Mouse (Mus musculus) adrenal gland, adult 2 months (tissue): ENCODE measurements at regions not wholly inside any gene's neighbourhood (a gene's known extent, or its start where the extent isn't known, plus 50 kb on each side); places are given as distances from the start of the nearest gene placed in this dataset.
A peak's percentile ranks its signal among the peaks of the same experiment; 100 is the strongest.
"Not testable (repeated sequence)": the region's sequence is repeated elsewhere in the genome, so short reads cannot be mapped to it uniquely, and the experiment has no call there.

Source experiments
- DNase-seq: peaks from one replicate; pipeline ENCODE4 v3.0.0; 2021

DNA sequence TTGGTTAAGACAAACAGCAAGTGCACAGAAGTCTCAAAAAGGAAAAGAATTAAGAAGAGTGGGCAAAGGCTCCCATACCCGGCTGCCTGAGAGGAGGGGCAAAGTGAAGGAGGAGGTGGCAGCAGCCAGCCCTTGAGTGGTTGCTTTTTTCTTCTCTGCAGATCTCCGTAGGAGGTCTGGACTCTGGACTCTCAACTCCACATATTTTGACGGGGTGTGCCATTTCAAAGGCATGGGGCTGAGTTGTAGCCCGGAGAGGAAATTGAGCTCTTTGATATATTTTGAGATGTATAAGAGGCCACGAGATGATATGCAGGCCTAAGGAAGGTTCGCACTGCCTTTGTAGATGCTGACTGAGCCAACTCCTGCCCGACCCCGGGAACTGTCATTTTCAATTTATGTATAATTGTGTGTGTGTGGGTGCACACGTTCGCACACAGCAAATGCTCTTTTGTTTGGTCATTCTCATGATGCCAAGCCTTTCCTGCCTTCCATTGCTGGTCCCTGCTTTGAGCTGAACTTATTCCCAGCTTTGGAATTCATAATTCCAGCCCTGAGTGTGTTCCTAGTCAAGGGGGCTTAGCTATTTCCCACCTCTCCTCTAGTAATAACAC lies 56.4 kb downstream of the Cxcr4 start:
- DNase-seq = no peak

DNA sequence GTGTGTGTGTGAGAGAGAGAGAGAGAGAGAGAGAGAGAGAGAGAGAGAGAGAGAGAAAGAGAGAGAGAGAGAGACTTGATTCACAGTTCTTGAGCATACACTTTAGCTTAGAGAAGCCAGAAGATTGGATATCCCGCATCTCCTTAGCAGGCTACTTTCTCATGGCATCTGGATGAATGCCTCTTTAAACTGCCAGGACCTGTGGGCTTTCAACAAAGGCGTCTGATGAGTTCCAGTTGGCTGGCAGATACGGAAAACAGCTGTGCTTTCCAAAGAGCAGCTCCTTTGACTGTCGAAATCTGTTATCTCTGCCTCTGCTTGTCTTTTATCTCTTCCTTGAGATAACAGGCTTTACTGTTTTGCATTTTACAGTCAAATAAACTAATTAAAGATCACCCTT lies 59.5 kb downstream of the Cxcr4 start:
- DNase-seq = no peak

DNA sequence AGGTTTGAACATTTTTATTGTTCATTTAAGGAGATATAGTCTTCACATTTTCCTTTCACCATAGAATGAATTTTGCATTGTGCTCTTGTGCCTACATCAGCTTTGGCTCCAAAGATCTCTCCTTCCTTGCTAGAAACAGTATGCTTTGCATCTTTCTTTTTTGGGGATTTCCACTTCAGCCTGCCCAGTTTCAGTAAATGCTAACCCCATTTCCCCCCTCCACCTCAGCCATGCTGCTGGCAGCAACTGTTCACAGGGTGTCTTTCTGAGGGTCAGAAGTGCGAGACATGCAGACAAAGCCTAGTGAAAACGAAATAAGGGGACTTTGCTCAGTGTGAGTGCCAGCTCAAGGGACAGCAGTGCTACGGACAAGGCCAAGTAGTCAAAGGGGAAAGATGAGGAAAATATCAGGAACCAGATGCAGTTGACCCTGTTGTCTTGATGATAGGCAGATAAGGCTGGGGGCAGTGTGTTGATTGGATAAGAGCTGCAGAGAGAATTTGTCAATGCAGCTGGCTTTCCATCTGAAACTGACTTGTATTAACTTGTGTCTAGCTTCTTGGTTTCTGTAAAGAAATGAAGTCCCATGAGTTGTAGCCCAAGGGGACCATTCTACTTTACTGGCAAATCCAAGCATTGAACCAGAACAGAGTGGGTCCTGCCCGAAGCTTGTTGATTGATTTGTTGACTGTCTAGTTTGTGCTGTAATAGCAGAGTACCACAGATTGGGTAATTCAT lies 62.1 kb downstream of the Cxcr4 start:
- no peak for DNase-seq

DNA sequence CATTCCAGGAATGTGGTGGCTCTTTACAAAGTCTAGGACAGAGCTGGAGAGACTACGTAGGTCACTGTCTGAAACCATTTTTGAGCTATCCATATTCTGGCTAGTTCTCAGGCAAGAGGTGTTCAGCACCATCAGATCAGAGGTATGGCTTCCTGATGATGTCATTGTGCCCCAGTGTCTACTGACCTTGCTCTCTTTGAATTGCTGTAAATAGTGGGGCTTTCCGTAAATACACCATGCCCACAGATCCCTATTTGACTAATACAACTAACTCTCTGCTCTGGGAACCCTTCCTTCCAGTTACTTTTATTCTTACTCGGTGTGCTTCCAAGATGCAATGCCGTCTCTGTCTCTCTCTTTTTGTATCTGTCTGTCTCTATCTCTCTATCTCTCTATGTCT lies 72.9 kb downstream of the Cxcr4 start:
- no peak for DNase-seq

DNA sequence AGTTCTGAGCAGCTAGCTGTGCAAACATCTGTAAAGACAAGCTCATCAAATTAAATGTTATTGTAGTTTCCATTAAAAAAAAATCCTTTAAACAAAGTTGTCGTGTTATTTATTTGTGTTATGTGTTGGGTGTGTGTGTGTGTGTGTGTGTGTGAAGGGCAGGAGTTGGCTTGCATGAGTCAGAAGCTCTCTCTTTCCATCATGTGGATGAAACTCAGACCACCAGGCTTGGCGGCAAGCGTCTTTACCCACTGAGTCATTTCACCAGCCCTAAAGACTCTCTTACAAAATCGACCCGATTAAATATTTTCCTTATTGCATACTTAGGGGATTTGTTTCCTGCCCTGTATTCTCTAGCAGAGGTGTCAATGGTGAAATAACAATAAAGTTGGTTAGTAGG lies 73.6 kb downstream of the Cxcr4 start:
- no peak for DNase-seq

DNA sequence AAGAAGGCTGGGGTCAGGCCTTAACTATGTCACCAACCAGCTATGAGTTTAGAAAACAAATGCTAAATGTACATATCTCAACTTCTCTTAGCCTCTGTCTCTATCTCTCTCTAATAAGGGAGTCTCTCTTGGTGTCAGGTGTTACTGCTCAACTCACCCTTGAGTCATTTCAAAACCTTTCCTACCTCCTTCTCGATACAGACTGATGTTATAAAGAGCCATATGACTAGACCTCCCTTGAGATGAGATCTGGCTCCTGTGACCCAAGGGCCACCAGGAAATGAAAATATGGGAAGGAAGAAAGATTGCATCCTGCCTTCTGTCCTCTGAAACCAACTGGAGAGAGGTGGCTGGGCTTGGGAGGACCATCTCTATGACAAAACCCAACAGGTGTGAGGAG lies 74.7 kb downstream of the Cxcr4 start:
- DNase-seq = no peak

DNA sequence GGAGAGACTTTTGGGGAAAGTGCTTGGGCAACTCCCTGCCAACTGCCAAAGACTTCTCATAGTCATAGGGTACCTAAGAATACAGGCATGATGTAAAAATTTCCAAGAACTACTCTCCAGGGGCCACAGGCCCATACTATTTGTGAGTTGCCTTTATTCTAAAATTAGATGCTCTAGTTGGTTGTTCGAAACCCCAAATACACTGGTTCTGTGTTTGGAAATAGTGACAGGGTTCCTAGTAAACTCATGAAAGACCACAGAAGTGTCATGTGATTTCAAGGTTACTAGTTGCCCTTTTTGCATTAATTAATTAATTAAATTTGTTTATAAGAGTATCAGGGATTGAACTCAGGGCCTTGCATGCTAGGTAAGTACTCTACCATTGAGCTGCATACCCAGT lies 77.8 kb downstream of the Cxcr4 start:
- DNase-seq = no peak

DNA sequence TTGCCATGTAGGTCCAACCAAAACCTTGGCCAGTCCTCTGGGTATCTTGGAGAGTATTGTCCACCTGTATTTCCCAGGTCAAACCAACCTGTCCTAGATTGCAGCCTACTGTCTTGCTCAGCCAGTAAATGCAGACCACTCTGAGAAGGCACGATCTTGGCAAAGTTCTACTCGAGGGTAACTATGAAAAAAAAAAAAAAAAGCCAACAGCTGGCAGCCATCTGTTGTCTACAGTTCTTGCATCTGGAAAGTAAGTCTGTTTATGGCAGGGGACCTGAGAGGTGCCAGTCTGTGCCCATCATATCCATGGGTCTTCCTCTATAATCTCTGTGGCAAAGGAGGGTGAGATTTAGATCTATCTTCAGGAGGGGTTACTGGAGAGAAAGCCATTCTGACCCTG lies 78.2 kb downstream of the Cxcr4 start:
- DNase-seq = no peak

DNA sequence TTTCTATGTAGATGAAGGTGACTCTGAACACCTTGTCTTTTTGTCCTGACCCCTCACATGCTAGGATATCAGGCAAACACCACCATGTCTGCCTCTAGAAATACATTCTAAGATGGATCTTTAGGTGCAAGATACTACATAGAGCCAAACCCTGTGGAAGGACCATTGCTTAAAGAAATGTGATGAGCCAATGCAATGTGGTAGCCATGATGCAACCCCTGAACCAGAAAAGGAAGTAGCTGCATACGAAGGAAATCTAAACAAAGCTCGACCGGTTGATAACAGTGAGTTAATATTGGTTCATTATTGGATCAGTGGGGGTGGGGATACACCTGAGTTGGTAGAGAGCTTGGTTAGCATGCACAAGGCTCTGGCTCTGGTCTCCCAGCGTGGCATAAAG lies 78.9 kb downstream of the Cxcr4 start:
- DNase-seq = no peak

DNA sequence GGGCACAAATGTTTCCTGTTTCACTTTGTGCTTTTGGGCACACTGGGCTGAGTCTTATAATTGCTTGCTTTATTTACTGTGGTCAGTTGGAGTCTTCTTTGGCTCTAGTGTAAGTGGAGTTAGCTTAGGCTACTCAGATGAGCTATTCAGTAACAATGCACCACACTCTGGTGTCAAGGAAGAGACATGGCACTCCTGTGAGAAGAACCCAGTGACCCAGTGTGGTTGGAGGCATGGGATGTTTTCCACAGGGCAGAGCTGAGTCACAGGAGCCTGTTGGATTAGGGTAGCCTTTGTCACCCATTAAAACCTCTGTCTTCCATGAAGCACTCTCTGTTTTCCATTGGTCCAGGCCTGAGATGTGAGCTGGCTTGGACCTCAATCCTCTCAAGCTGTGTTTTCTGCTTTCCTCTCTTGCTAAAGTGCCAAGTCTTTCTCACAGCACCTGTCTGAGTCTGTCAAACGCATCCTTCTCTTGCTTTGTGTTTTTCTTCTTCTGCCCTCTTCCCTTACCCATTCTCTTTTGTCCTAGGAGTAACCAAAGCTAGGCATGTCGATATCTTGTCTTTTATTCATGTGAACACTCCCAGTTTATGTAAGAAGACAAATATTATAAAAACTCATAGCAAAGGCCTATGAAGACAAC lies 83.2 kb downstream of the Cxcr4 start:
- no peak for DNase-seq

DNA sequence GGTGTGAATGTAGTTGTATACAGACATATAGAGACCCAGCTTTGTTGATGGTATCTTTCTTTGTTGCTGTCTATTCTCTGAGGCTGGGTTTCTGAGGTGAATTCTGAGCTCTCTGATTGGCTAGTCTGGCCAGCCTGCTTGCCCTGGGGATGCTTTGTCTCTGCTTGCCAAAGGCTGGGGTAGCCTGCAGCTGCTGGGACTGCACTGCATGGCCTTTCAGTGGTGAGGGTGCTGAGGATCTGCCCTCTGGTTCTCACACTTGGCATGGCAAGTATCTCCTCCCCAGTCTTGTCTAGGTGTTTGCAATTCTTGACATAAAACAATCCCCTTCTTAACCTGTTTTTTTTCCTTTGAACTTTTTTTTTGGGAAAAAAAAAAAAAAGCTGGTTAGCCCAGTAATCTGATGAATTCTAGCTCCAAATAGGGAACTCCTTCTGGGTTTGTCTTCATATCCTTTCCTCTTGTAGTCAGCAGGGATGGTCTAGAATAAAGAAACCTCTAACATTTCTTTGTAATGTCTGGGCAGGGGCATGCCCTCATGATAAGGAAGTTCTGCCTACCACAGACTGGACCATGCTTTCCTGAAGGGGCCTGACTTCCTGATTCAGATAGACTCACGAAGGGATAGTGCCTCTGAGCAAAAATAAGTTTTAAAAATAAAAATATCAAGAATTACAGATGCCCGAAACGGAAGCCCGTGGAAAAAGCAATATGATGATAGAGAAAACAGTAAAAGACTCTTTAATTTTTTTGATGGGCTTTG lies 85.4 kb downstream of the Cxcr4 start:
- no peak for DNase-seq

DNA sequence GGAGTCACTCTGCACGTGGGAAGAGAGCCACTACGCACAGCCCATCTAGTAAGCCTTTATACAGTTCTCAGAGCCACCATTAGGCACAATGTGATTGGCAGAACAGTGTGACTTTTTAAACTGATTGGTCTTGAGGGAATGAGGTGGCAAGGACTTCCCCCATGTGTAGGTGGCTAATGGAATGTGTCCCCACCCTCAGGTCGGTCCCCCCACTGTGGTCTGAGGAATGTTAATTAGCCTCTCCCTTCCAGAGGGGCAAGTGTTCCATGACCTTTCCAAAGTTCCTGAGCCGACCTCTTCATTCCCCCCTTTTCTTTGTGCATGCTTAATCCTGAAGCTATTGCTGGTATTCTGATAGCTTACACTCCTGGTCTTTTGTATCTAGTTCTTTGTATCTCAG lies 87.2 kb upstream of the Dars start:
- no peak for DNase-seq

DNA sequence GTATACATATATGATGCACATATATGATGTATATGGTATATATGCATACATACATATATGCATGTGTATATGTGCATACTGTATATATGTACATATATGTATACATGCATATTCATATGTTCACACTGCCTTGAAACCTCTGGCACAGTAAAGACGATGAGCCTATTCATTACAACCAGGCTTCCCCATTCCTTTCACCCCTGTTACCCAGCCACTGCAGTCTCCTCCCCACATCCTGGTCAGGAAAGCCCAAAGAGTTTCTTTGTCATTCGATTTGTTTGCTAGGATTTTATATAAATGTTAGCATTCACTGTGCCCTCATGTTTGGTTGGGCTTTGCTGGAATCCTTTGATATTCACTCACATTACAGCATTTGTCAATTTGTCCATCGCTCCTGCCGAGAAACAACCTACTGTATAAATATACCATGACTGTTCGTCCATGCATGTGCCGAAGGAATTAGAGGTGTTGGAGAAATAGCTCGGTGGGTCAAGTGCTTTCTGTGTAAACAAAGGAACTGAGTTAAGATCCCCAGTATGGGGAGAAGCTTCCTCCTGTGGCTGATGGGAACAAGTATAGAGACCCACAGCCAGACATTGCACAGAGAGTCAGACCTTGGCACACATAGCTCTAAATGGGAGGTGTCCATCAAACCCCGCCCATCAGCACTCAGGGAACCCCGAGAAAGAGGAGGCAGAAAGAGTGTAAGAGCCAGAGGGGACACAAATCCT lies 81.0 kb upstream of the Dars start:
- DNase-seq = no peak

DNA sequence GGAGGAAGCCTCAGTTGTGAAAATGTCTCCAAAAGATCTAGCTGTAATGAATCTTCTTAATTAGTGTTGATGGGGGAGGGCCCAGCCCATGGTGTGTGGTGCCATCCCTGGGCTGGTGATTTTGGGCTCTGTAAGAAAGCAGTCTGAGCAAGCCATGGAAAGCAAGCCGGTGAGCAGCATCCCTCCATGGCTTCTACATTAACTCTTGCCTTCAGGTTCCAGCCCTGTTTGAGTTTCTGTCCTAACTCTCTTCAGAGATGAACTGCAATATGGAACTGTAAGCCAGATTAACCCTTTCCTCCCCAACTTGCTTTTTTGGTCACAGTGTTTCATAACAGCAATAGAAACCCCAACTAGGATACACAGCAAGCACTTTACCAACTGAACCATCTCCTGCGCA lies 75.1 kb upstream of the Dars start:
- DNase-seq = no peak

DNA sequence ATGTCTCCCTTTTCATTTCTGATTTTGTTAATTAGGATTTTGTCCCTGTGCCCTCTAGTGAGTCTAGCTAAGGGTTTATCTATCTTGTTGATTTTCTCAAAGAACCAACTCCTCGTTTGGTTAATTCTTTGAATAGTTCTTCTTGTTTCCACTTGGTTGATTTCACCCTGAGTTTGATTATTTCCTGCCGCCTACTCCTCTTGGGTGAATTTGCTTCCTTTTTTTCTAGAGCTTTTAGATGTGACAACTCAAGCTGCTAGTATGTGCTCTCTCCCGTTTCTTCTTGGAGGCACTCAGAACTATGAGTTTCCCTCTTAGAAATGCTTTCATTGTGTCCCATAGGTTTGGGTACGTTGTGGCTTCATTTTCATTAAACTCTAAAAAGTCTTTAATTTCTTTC lies 70.0 kb upstream of the Dars start:
- DNase-seq = not testable (repeated sequence)

DNA sequence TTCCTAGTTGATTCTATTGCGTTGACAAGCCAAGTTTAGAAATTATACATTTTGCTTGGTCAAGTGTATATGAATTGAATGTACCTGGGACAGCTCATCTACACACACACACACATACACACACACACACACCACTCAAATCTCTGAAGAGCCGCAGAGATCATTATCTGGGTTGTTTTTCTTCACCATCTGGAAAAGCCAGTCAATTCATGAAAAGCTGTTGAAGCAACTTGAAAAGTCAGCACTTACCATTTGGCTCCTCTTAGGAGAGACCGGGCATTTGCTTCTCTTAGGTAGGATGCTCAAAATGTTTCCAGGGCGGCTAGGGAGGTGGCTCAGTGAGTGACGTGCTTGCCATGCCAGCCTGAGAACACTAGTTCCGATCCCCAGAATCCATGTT lies 61.2 kb upstream of the Dars start:
- no peak for DNase-seq

DNA sequence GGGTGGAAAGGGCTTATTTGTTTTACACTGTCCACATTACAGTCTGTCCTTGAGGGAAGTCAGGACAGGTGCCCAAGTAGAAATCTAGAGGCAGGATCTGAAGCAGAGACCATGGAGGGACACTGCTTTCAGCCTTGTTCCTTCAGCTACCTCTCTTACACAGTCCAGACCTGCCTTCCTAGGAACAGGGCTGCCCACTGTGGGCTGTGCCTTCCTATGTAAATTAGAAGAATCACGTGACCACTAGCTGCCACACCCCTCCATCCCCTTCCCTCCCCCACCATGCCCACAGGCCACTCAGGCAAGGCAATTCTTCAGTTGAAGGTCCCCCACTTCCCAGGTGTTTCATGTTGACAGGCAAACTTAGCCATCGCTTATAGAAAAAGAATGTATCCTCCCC lies 60.5 kb upstream of the Dars start:
- DNase-seq = no peak

DNA sequence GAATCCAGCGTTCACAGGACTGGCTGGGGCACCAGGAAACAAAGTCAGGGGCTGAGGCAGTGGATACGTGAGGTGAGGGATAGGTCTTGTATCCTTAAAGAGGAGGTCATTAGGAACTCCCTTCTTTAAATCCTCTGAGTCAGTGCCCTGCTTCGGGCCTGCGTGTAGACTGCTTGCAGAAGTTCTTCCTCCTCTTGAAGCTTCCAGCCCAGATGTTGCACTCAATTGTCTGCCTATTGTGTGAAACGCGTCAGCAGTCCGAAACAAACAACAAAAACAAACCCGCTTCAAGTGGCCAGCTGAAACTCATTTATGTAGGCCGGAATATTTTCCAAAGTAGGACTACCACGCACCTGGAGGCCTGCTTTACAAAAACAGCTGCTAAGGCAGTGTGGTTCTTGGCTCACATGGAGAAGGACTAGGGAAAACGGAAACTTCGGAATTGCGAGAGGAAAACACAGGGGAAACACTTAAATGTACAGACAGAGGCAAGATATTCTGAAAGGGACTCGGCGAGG lies 55.6 kb upstream of the Dars start:
- DNase-seq = no peak

DNA sequence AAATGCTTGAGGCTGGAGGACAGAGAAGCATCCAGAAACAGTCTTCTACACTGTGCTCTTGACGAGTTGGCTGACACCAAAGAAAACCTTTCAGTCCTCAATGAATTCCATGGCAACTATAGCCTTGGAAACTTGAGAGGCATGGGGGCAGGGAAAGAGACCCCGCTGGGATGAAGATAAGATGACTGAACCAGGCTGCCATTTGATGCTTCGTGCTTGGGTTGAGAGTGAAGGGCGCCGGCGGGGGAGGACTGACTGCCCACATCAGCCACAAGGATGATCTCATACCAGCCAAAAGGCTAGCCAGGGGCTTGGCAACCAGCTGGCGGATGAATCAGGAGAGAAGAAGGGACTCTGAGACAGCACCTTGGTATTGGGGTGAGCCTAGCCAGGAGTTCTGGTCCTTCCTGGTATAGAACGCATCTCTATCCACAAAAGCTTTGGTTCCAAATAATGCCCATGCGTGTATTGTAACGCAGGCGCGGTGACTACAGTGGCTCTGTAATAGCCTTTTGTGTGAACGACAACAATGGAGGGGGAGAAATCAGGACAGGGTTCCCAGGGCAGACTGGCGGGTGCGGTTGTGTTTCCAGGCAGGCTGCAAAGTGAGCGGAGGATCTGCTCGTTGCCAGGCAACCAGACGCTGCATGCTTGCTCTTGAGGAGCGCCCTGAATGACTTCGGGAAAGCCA lies 55.0 kb upstream of the Dars start:
- peak; percentile 51 for DNase-seq

DNA sequence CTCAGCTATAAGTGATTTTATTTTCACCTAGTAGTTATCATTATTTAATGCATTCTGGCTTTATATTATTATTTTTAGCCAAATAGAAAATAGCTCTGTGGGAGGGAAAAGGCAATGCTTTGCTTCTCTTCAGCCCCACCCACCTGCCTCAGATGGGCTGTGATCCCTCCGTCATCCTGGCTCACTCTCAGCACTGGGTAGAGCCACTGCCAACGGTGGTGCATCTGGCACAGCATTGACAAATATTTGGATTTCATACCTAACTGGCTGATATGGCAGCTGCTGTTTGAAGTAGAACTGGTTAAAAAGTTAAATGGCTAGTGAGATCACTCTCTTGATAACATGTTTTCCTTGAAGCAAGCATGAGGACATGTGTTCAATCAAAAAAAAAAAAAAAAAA lies 53.6 kb upstream of the Dars start:
- no peak for DNase-seq

DNA sequence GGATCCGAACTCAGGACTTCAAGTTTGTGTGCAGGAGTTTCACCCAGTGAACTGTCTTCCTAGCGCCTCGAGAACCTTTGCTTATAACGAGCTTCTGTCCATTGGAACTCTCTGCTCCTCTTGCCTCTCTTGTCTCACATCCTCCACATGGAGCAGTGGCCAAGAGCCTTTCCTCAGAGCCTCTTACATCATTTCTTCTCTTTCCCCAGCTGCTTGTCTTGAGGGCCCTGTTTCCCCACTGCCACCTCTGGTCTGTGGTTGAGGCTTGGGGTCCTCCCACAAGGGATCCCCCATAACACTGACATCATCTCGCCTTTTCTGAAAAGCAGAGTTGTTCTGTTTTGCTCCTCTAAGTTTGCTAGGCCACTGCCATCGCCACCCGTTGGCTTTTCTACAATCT lies 51.9 kb upstream of the Dars start:
- no peak for DNase-seq
